Mouse (Mus musculus) MEL (cell line): ENCODE measurements around the gene Man2c1. TPM values are rescaled to one million over a fixed set of nuclear protein-coding genes. Genes with fewer than 3 reads are reported as not detected.

Experiments used
- DNase-seq: peaks from one replicate; pipeline ENCODE4 v3.0.0; 2011; ENCODE audit warnings: low read depth, low spot score
- H3K27ac ChIP-seq: 2 replicates; pipeline ENCODE4 v1.5.1; 2012; ENCODE audit warnings: low read depth, mild to moderate bottlenecking, control low read depth, low read length, moderate library complexity; ENCODE audit not compliant: control insufficient read depth
- H3K27me3 ChIP-seq, 2 experiments: fragments of 150-350 bp in 1 of 2; sonication (generic) in 1 of 2; 2 replicates each; pipeline ENCODE4 v1.6.1; 2012; ENCODE audit warnings: low read length in 2 of 2, mild to moderate bottlenecking in 2 of 2, improper control_type of control experiment in 1 of 2, moderate library complexity in 1 of 2; ENCODE audit not compliant: insufficient read depth in 2 of 2, control insufficient read depth in 1 of 2
- H3K36me3 ChIP-seq, 2 experiments: 2 replicates each; pipeline ENCODE4 v1.6.1; 2012 to 2014; ENCODE audit warnings: low read length in 2 of 2, improper control_type of control experiment in 1 of 2, inconsistent platforms in 1 of 2, mild to moderate bottlenecking in 1 of 2; ENCODE audit not compliant: insufficient read depth in 2 of 2, control insufficient read depth in 1 of 2
- H3K4me1 ChIP-seq, 2 experiments: fragments of 150-350 bp in 1 of 2; sonication (generic) in 1 of 2; 2 replicates each; pipeline ENCODE4 v1.6.1; 2012; ENCODE audit warnings: low read length in 2 of 2, improper control_type of control experiment in 1 of 2, mild to moderate bottlenecking in 1 of 2; ENCODE audit not compliant: insufficient read depth in 2 of 2, control insufficient read depth in 1 of 2
- H3K4me3 ChIP-seq, 2 experiments: fragments of 150-350 bp in 1 of 2; sonication (generic) in 1 of 2; 2 replicates each; pipeline ENCODE4 v1.5.1; 2012; ENCODE audit warnings: low read depth in 2 of 2, low read length in 2 of 2, mild to moderate bottlenecking in 2 of 2, moderate library complexity in 2 of 2, control low read depth in 1 of 2, improper control_type of control experiment in 1 of 2; ENCODE audit not compliant: control insufficient read depth in 1 of 2, insufficient read depth in 1 of 2
- H3K79me2 ChIP-seq: 2 replicates; pipeline ENCODE4 v1.6.1; 2012; ENCODE audit warnings: mild to moderate bottlenecking, low read length, moderate library complexity; ENCODE audit not compliant: control insufficient read depth, poor library complexity, insufficient read depth
- H3K9ac ChIP-seq: 2 replicates; pipeline ENCODE4 v1.6.1; 2012; ENCODE audit warnings: low read depth, mild to moderate bottlenecking, control low read depth, low read length, moderate library complexity; ENCODE audit not compliant: control insufficient read depth, poor library complexity, severe bottlenecking
- H3K9me3 ChIP-seq: fragments of 150-350 bp; sonication (generic); replicated peaks from 2 replicates; pipeline ENCODE4 v1.6.1; 2012; ENCODE audit warnings: mild to moderate bottlenecking, low read length, improper control_type of control experiment, moderate library complexity; ENCODE audit not compliant: insufficient read depth
- BHLHE40 ChIP-seq: IDR thresholded peaks from 2 replicates; pipeline ENCODE4 v1.6.1; 2012; ENCODE audit warnings: low read depth, mild to moderate bottlenecking, inconsistent platforms, low read length, improper control_type of control experiment, borderline replicate concordance
- CHD1 ChIP-seq: IDR thresholded peaks from 2 replicates; pipeline ENCODE4 v1.6.1; 2012; ENCODE audit warnings: low read depth, mild to moderate bottlenecking, inconsistent platforms, low read length, improper control_type of control experiment
- CHD2 ChIP-seq: IDR thresholded peaks from 2 replicates; pipeline ENCODE4 v1.6.1; 2011; ENCODE audit warnings: low read length, improper control_type of control experiment
- EP300 ChIP-seq, 2 experiments: IDR thresholded peaks; 2 replicates each; pipeline ENCODE4 v1.6.1; 2011; ENCODE audit warnings: improper control_type of control experiment in 2 of 2, low read length in 2 of 2, low read depth in 1 of 2, mild to moderate bottlenecking in 1 of 2
- ETS1 ChIP-seq: IDR thresholded peaks from 2 replicates; pipeline ENCODE4 v1.6.1; 2012; ENCODE audit warnings: low read depth, mild to moderate bottlenecking, inconsistent platforms, low read length, improper control_type of control experiment, moderate library complexity
- GABPA ChIP-seq: IDR thresholded peaks from 2 replicates; pipeline ENCODE4 v1.6.1; 2012; ENCODE audit warnings: low read depth, mild to moderate bottlenecking, inconsistent platforms, low read length, improper control_type of control experiment, moderate library complexity
- GATA1 ChIP-seq: IDR thresholded peaks from 2 replicates; pipeline ENCODE4 v1.6.1; 2011; ENCODE audit warnings: low read depth, low read length, improper control_type of control experiment
- HCFC1 ChIP-seq: IDR thresholded peaks from 2 replicates; pipeline ENCODE4 v1.6.1; 2012; ENCODE audit warnings: low read depth, mild to moderate bottlenecking, inconsistent platforms, low read length, improper control_type of control experiment, moderate library complexity
- KAT2A ChIP-seq: conservative IDR thresholded peaks from 2 replicates; pipeline ENCODE4 v1.6.1; 2012; ENCODE audit warnings: low read depth, low read length, improper control_type of control experiment, inconsistent platforms
- MAFK ChIP-seq: IDR thresholded peaks from 2 replicates; pipeline ENCODE4 v1.6.1; 2011; ENCODE audit warnings: low read depth, mild to moderate bottlenecking, low read length, improper control_type of control experiment, borderline replicate concordance
- MXI1 ChIP-seq: IDR thresholded peaks from 2 replicates; pipeline ENCODE4 v1.6.1; 2011; ENCODE audit warnings: mild to moderate bottlenecking, low read depth, low read length, improper control_type of control experiment
- MYB ChIP-seq: IDR thresholded peaks from 2 replicates; pipeline ENCODE4 v1.6.1; 2011; ENCODE audit warnings: mild to moderate bottlenecking, low read depth, low read length, improper control_type of control experiment
- POLR2A ChIP-seq, 2 experiments: IDR thresholded peaks; 2 replicates each; pipeline ENCODE4 v1.6.1; 2011 to 2012; ENCODE audit warnings: low read length in 2 of 2, mild to moderate bottlenecking in 2 of 2, control low read depth in 1 of 2, improper control_type of control experiment in 1 of 2, low read depth in 1 of 2, moderate library complexity in 1 of 2; ENCODE audit not compliant: control insufficient read depth in 1 of 2, insufficient read depth in 1 of 2, poor library complexity in 1 of 2
- POLR2AphosphoS2 ChIP-seq: IDR thresholded peaks from 2 replicates; pipeline ENCODE4 v1.6.1; 2011; ENCODE audit warnings: low read length, improper control_type of control experiment
- POLR2AphosphoS5 ChIP-seq: IDR thresholded peaks from 2 replicates; pipeline ENCODE4 v1.6.1; 2012; ENCODE audit warnings: low read depth, borderline replicate concordance, mild to moderate bottlenecking, inconsistent platforms, low read length, moderate library complexity, mixed read lengths
- RAD21 ChIP-seq: IDR thresholded peaks from 2 replicates; pipeline ENCODE4 v1.6.1; 2011; ENCODE audit warnings: mild to moderate bottlenecking, low read depth, low read length, improper control_type of control experiment
- RCOR1 ChIP-seq: IDR thresholded peaks from 2 replicates; pipeline ENCODE4 v1.6.1; 2012; ENCODE audit warnings: low read depth, mild to moderate bottlenecking, inconsistent platforms, low read length, improper control_type of control experiment
- SIN3A ChIP-seq: IDR thresholded peaks from 2 replicates; pipeline ENCODE4 v1.6.1; 2012; ENCODE audit warnings: low read length, improper control_type of control experiment, inconsistent platforms
- TAL1 ChIP-seq: IDR thresholded peaks from 2 replicates; pipeline ENCODE4 v1.6.1; 2012; ENCODE audit warnings: mild to moderate bottlenecking, inconsistent platforms, low read length, moderate library complexity, mixed read lengths
- TCF12 ChIP-seq: IDR thresholded peaks from 2 replicates; pipeline ENCODE4 v1.6.1; 2014; ENCODE audit warnings: low read depth, mild to moderate bottlenecking, inconsistent platforms, low read length, improper control_type of control experiment, moderate library complexity
- UBTF ChIP-seq: IDR thresholded peaks from 2 replicates; pipeline ENCODE4 v1.6.1; 2012; ENCODE audit warnings: low read depth, mild to moderate bottlenecking, inconsistent platforms, low read length, improper control_type of control experiment, moderate library complexity, borderline replicate concordance; ENCODE audit not compliant: insufficient read depth
- USF1 ChIP-seq: IDR thresholded peaks from 2 replicates; pipeline ENCODE4 v1.6.1; 2014; ENCODE audit warnings: low read depth, mild to moderate bottlenecking, inconsistent platforms, low read length, improper control_type of control experiment, moderate library complexity
- USF2 ChIP-seq, 2 experiments: IDR thresholded peaks; 2 replicates each; pipeline ENCODE4 v1.6.1; 2011 to 2012; ENCODE audit warnings: improper control_type of control experiment in 2 of 2, low read length in 2 of 2, borderline replicate concordance in 1 of 2, inconsistent platforms in 1 of 2, low read depth in 1 of 2, mild to moderate bottlenecking in 1 of 2; ENCODE audit not compliant: insufficient read depth in 1 of 2
- ZC3H11A ChIP-seq: IDR thresholded peaks from 2 replicates; pipeline ENCODE4 v1.6.1; 2012; ENCODE audit warnings: low read depth, mild to moderate bottlenecking, inconsistent platforms, low read length, improper control_type of control experiment
- ZKSCAN1 ChIP-seq: IDR thresholded peaks from 2 replicates; pipeline ENCODE4 v1.6.1; 2012; ENCODE audit warnings: low read depth, mild to moderate bottlenecking, inconsistent platforms, low read length, improper control_type of control experiment, moderate library complexity
- ZMIZ1 ChIP-seq: IDR thresholded peaks from 2 replicates; pipeline ENCODE4 v1.6.1; 2012; ENCODE audit warnings: low read depth, mild to moderate bottlenecking, inconsistent platforms, low read length, improper control_type of control experiment, moderate library complexity
- polyA plus RNA-seq, 2 experiments: library from polyadenylated mRNA; stranded (reverse) in 1 of 2; unstranded in 1 of 2; fragments of >175 nt in 1 of 2; fragments of >200 nt in 1 of 2; gene quantifications; 2 replicates each; pipeline versions ENCODE4 v1.2.1 to v1.2.4; 2012; ENCODE audit warnings: low replicate concordance in 2 of 2, low read depth in 1 of 2; ENCODE audit not compliant: insufficient read length in 2 of 2, insufficient read depth in 1 of 2, missing spikeins in 1 of 2
- total RNA-seq: library from RNA; depleted of rRNA; stranded (reverse); fragments of 300-350 nt; gene quantifications from 2 replicates; pipeline ENCODE4 v1.2.3, GENCODE M21; 2012

The Man2c1 gene
- total and polyA plus RNA-seq, 3 experiments, result 32.2 to 73.7 TPM; not detected in 1

DNA sequence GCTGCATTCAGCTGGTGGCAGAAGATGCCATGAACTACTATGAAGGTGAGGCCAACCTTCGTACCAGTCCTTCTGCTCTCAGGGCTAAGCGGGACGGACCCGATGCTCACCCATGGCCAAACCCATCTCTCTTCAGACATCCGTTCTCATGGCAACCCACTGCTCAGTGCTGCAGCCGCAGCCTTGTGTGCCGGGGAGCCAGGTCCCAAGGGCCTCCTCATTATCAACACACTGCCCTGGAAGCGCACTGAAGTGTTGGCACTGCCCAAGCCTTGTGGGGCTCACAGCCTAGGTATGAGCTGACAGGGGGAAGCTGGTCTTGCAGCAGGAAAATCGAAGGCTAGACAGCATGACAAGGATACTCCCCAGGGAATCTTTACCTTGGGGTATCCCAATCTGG lies 8.6 kb downstream of the Man2c1 start:
- no peak for DNase-seq
- Histone ChIP-seq H3K79me2 (no peaks in the 10 kb centered on the region), H3K27me3 (no peaks in the 10 kb centered on the region), H3K36me3 (no peaks in the 10 kb centered on the region; a peak in 1 of 4 replicates), H3K4me3 (no peak overlapping the region), H3K9me3 (no peaks in the 10 kb centered on the region), H3K4me1 (no peaks in the 10 kb centered on the region), H3K9ac (no peak overlapping the region), H3K27ac (no peak overlapping the region)
- TF ChIP-seq POLR2AphosphoS5 (no peak), MAFK (no peak), CHD2 (no peak), SIN3A (no peak), HCFC1 (no peak), POLR2AphosphoS2 (no peak), ZKSCAN1 (no peak), POLR2A (IDR thresholded peaks at IDR 0.05; ENCODE audit: control insufficient read depth in 1 of 2, insufficient read depth in 1 of 2, low read depth in 1 of 2, low read length in 2 of 2, poor library complexity in 1 of 2) (no peak), KAT2A (no peak), UBTF (no peak), BHLHE40 (no peak), USF1 (no peak)

DNA sequence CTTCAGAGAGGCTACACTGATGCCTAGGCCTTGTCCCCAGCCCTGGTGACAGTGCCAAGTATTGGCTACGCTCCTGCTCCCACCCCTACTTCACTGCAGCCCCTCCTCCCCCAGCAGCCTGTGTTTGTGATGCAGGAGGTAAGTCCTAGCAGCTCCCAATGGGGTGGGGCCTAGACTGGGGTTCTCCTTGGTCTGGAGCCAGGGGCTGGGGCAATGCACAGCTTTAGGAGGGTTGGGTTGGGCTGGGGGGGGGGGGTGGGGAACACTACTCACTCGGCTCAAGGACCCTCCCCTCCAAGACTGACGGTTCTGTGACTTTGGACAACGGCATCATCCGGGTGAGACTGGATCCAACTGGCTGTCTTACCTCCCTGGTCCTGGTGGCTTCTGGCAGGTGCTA lies 9.1 kb downstream of the Man2c1 start:
- no peaks in the 10 kb centered on the region for H3K79me2 ChIP-seq
- no peaks in the 10 kb centered on the region for H3K9me3 ChIP-seq
- no peak overlapping the region for H3K4me3 ChIP-seq
- TF ChIP-seq TAL1, result no peak
- TF ChIP-seq GATA1, result no peak
- TF ChIP-seq USF2 (IDR thresholded peaks at IDR 0.05; ENCODE audit: borderline replicate concordance in 1 of 2, insufficient read depth in 1 of 2, low read depth in 1 of 2, low read length in 2 of 2), result no peak
- no peak for TF ChIP-seq RAD21
- no peak for TF ChIP-seq CHD2
- no peak for TF ChIP-seq HCFC1
- TF ChIP-seq EP300 (IDR thresholded peaks at IDR 0.05; ENCODE audit: low read depth in 1 of 2, low read length in 2 of 2), result no peak
- no peak for TF ChIP-seq MYB
- TF ChIP-seq ZKSCAN1, result no peak
- no peak for TF ChIP-seq BHLHE40
- no peak for TF ChIP-seq MXI1
- TF ChIP-seq KAT2A, result no peak
- no peak for TF ChIP-seq ETS1
- TF ChIP-seq GABPA, result no peak
- TF ChIP-seq SIN3A, result no peak
- no peak for TF ChIP-seq TCF12
- no peak for TF ChIP-seq ZMIZ1
- TF ChIP-seq ZC3H11A, result no peak
- TF ChIP-seq RCOR1, result no peak
- TF ChIP-seq CHD1, result no peak
- H3K27me3 ChIP-seq, result no peaks in the 10 kb centered on the region
- H3K4me1 ChIP-seq, result no peaks in the 10 kb centered on the region
- no peak overlapping the region for H3K27ac ChIP-seq
- DNase-seq, result no peak
- H3K36me3 ChIP-seq, result no peaks in the 10 kb centered on the region; a peak in 1 of 4 replicates
- no peak overlapping the region for H3K9ac ChIP-seq
